Mouse (Mus musculus) cerebellum, postnatal 36 days (tissue): ENCODE measurements around the gene Itprid2.

Experiments used
- DNase-seq, 2 experiments: peaks; one replicate each; pipeline ENCODE4 v3.0.0; 2021 to 2022; ENCODE audit warnings: mixed read lengths in 2 of 2

Gene Itprid2

GRCm38 (mm10) chr2:79651185-79651584, 16.0 kb downstream of the Itprid2 start:
- no peak for DNase-seq

GRCm38 (mm10) chr2:79651701-79652100, 16.5 kb downstream of the Itprid2 start:
- DNase-seq, result no peak

GRCm38 (mm10) chr2:79652502-79652901, 17.4 kb downstream of the Itprid2 start:
- no peak for DNase-seq

GRCm38 (mm10) chr2:79653093-79653808, 18.1 kb downstream of the Itprid2 start:
- no peak for DNase-seq

- no peak for DNase-seq
These were observed 18.6 kb downstream of the Itprid2 start for GRCm38 (mm10) chr2:79653809-79654164.

GRCm38 (mm10) chr2:79657062-79657461, 21.9 kb downstream of the Itprid2 start:
- no peak for DNase-seq

GRCm38 (mm10) chr2:79660417-79661185, 25.4 kb downstream of the Itprid2 start:
- no peak for DNase-seq

GRCm38 (mm10) chr2:79661486-79662104, 26.4 kb downstream of the Itprid2 start:
- DNase-seq, result no peak

GRCm38 (mm10) chr2:79664532-79665286, 29.6 kb downstream of the Itprid2 start:
- DNase-seq, result no peak

- DNase-seq, result no peak
These were observed 30.3 kb downstream of the Itprid2 start for GRCm38 (mm10) chr2:79665492-79665891.

- no peak for DNase-seq
These were observed 40.1 kb downstream of the Itprid2 start for GRCm38 (mm10) chr2:79675266-79675665.

GRCm38 (mm10) chr2:79677663-79678257, 42.6 kb downstream of the Itprid2 start:
- DNase-seq, result no peak

- DNase-seq, result no peak
These were observed 46.5 kb downstream of the Itprid2 start for GRCm38 (mm10) chr2:79681672-79682071.

GRCm38 (mm10) chr2:79683258-79683657, 48.1 kb downstream of the Itprid2 start:
- DNase-seq, result no peak

- DNase-seq, result no peak
These were observed 55.7 kb downstream of the Itprid2 start for GRCm38 (mm10) chr2:79690838-79691237.

GRCm38 (mm10) chr2:79695190-79695589, 60.0 kb downstream of the Itprid2 start:
- DNase-seq, result no peak

GRCm38 (mm10) chr2:79695939-79696338, 60.8 kb downstream of the Itprid2 start:
- no peak for DNase-seq

- DNase-seq, result no peak
These were observed 61.5 kb downstream of the Itprid2 start for GRCm38 (mm10) chr2:79696478-79697230.

- DNase-seq, result no peak
These were observed 63.0 kb downstream of the Itprid2 start for GRCm38 (mm10) chr2:79698166-79698565.

GRCm38 (mm10) chr2:79704773-79705172, 69.6 kb downstream of the Itprid2 start:
- DNase-seq, result no peak

- no peak for DNase-seq
These were observed 72.4 kb downstream of the Itprid2 start, which contains the start of gene Ppp1r1c for GRCm38 (mm10) chr2:79707575-79707974. TSS of gene Ppp1r1c (plus strand) at chr2:79707780.

GRCm38 (mm10) chr2:79713662-79714091, 78.5 kb downstream of the Itprid2 start:
- DNase-seq, result no peak
